8 mouse cellular contexts compared by ENCODE assay signal in the genomic region with DNA sequence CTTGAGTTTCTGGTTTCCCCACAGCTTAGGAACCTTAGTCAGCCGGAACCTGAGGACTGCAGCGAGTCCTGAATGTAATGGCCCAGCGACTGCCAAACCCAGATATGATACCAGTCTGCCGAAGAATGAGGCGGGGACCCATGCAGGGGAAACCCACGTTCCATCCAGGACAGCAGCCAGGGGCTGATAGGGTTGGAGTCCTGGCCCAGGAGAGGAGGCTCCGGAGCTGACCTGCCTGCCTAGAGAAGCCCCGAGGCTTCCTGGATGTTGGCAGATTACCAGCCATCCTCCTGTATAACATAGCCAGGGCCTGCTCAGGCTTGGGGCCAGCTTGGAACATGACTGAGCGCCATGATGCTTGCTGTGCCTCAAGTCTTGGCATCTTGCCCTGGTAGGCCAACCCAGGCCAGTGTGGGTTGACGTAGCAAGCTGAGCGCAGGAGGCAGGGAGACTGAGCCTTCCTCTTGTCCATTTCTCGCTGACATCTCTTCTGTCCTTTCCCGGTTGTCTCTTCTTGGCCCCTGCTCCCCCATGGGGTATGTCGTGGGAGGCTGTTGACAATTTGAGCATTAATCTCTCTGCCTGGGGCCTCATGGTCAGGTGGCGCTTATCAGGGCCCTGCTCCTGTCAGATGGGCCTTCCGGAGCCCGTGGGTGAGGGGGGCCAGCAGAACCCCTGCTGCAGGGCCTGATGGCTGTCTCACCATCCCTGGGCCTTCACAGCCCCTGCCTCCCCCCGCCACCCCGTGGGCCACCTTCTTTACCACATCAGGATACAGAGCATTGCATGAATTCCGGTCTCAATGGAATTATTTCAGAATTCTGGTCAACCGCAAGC. TPM values are rescaled to one million over a fixed set of nuclear protein-coding genes. Genes with fewer than 3 reads are reported as not detected.
DNase-seq lines count a peak whose midpoint lies in the region; ATAC-seq lines count a peak whose summit lies in the region.

No protein-coding gene starts in this region.

- ATAC-seq in megakaryocyte, adult 5-6 weeks (ENCODE audit: poor library complexity, severe bottlenecking): peak; percentile 86

- DNase-seq in adrenal gland, adult (ENCODE audit: inconsistent age in 2 of 2, low spot score in 1 of 2): peak; percentile 26 to 52
- DNase-seq in adrenal gland, postnatal 36 days: no peak
- peak; percentile 46 to 50 for DNase-seq in right cerebral cortex, postnatal 10 days (ENCODE audit: low spot score in 2 of 2)
- no peak for DNase-seq in right cerebral cortex, postnatal 36 days (ENCODE audit: low spot score in 2 of 2)
- DNase-seq in heart, postnatal 14 days: peak; percentile 44 to 53
- DNase-seq in urinary bladder, adult 18-20 months (ENCODE audit: low spot score in 2 of 2): no peak
- no peak for DNase-seq in layer of hippocampus, adult 9-10 months (ENCODE audit: low spot score)

- intact Hi-C loops in heart, postnatal 14 days (cut with DNase I): loop anchor here (10.0 kb wide), 1 partner anchor 748 kb away; no protein-coding TSS in a partner anchor

RNA-seq across cellular contexts. Expression of a gene that starts 32.3 kb away (rescaled TPM):
- 100 to 1,000 TPM; 255 to 268 TPM for total RNA-seq in adrenal gland, postnatal 36 days (2021)
- 100 to 1,000 TPM in 1 of 2 experiments, 10 to 100 TPM in 1; 99.5 to 107 TPM for total RNA-seq in heart, postnatal 14 days (2021)
- total RNA-seq in megakaryocyte, adult 5-6 weeks (2015): 56.6 and 67.2 TPM in 2 replicates
- 130 and 142 TPM in 2 replicates for total RNA-seq in megakaryocyte, adult 5-6 weeks (2017)

Comparison
In these comparisons a context has a peak if more than half of its experiments do, and no peak if none do; other contexts are left out.
1. DNase-seq: peak in adrenal gland, adult (2 of 2), right cerebral cortex, postnatal 10 days (2 of 2) and heart, postnatal 14 days (2 of 2); none in adrenal gland, postnatal 36 days (0 of 2), right cerebral cortex, postnatal 36 days (0 of 2), urinary bladder, adult 18-20 months (0 of 2) and layer of hippocampus, adult 9-10 months (single experiment).